Mouse (Mus musculus) limb, embryonic 15.5 days (tissue): ENCODE results near the gene Olfr689. TPM values are rescaled to one million over a fixed set of nuclear protein-coding genes. Genes with fewer than 3 reads are reported as not detected.
"Not testable (repeated sequence)": the region's sequence is repeated elsewhere in the genome, so short reads cannot be mapped to it uniquely, and the experiment has no call there.

ENCODE experiments used
- ATAC-seq: fragments of 200-750 bp; cut with Nextera tagmentation; 2 replicates; pipeline ENCODE4 v1.8.0; 2017; ENCODE audit warnings: low read depth, moderate TSS enrichment; ENCODE audit not compliant: insufficient number of reproducible peaks, low FRiP score, low TSS enrichment
- H3K27ac ChIP-seq: fragments of 300-500 bp; sonication (generic); 2 replicates; pipeline ENCODE4 v1.5.1; 2015; ENCODE audit warnings: moderate library complexity, mild to moderate bottlenecking, inconsistent platforms
- H3K27me3 ChIP-seq: fragments of 300-500 bp; sonication (generic); 2 replicates; pipeline ENCODE4 v1.6.1; 2015; ENCODE audit warnings: inconsistent platforms
- H3K36me3 ChIP-seq: fragments of 300-500 bp; sonication (generic); 2 replicates; pipeline ENCODE4 v1.6.1; 2015; ENCODE audit warnings: inconsistent platforms
- H3K4me1 ChIP-seq: fragments of 300-500 bp; sonication (generic); 2 replicates; pipeline ENCODE4 v1.6.1; 2015; ENCODE audit warnings: inconsistent platforms
- H3K4me2 ChIP-seq: fragments of 300-500 bp; sonication (generic); 2 replicates; pipeline ENCODE4 v1.6.1; 2015; ENCODE audit warnings: mild to moderate bottlenecking, inconsistent platforms
- H3K4me3 ChIP-seq: fragments of 300-500 bp; sonication (generic); 2 replicates; pipeline ENCODE4 v1.5.1; 2015; ENCODE audit warnings: mild to moderate bottlenecking, inconsistent platforms
- H3K9ac ChIP-seq: fragments of 300-500 bp; sonication (generic); 2 replicates; pipeline ENCODE4 v1.6.1; 2015; ENCODE audit warnings: inconsistent platforms
- H3K9me3 ChIP-seq: fragments of 300-500 bp; sonication (generic); 2 replicates; pipeline ENCODE4 v1.6.1; 2016; ENCODE audit warnings: inconsistent platforms
- whole genome bisulfite sequencing: fragments of 180-500 bp; shearing (Covaris S2); methylation state at CpG from one replicate; pipeline ENCODE4 v1.1.7; 2015; 5-methylcytosine and 5-hydroxymethylcytosine counted together
- polyA plus RNA-seq: library from polyadenylated mRNA; unstranded; fragments of >200 nt; fragmentation: Nextera tagmentation; extraction: Ambion mirVana; gene quantifications from 2 replicates; pipeline ENCODE4 v1.2.1, GENCODE M21; 2015

The Olfr689 gene
- not detected in 2 replicates for polyA plus RNA-seq

- 88% methylated on average over 1 of the region's 1 CpGs for WGBS
- Histone ChIP-seq H3K9me3 (no peaks in the 10 kb centered on the region), H3K36me3 (no peaks in the 10 kb centered on the region), H3K4me3 (no peak within 1 kb of the TSS), H3K4me1 (no peaks in the 10 kb centered on the region), H3K4me2 (no peak within 1 kb of the TSS), H3K27me3 (no peaks in the 10 kb centered on the region), H3K27ac (no peak within 1 kb of the TSS), H3K9ac (no peak within 1 kb of the TSS)
- no peak for ATAC-seq
Measured at GRCm38 (mm10) chr7:105310865-105311264, at the start of gene Olfr689. Gene Olfr689, plus strand, starts transcription at chr7:105311165.

GRCm38 (mm10) chr7:105272426-105272825 is 38.5 kb upstream of the Olfr689 start:
- Histone ChIP-seq H3K4me2 (no peak overlapping the region), H3K4me3 (no peak overlapping the region), H3K9me3 (no peaks in the 10 kb centered on the region), H3K27ac (no peak overlapping the region), H3K4me1 (no peaks in the 10 kb centered on the region), H3K9ac (no peak overlapping the region), H3K36me3 (no peaks in the 10 kb centered on the region), H3K27me3 (no peaks in the 10 kb centered on the region)
- no peak for ATAC-seq
- 70% methylated on average over 7 of the region's 7 CpGs for WGBS

GRCm38 (mm10) chr7:105287795-105288194 is 23.2 kb upstream of the Olfr689 start, which contains the start of gene Olfr688:
Gene Olfr688, plus strand, starts transcription at chr7:105288095.
- Histone ChIP-seq H3K9me3 (no peaks in the 10 kb centered on the region), H3K4me1 (no peaks in the 10 kb centered on the region), H3K9ac (no peak within 1 kb of the TSS), H3K27ac (no peak within 1 kb of the TSS), H3K4me2 (no peak within 1 kb of the TSS), H3K4me3 (no peak within 1 kb of the TSS), H3K27me3 (no peaks in the 10 kb centered on the region), H3K36me3 (no peaks in the 10 kb centered on the region)
- WGBS = 74% methylated on average over 6 of the region's 6 CpGs
- ATAC-seq = no peak

GRCm38 (mm10) chr7:105290051-105290450 is 20.9 kb upstream of the Olfr689 start:
- H3K4me3 ChIP-seq = no peak overlapping the region

GRCm38 (mm10) chr7:105325302-105325701 is 14.3 kb downstream of the Olfr689 start:
- WGBS = 67% methylated on average over 2 of the region's 2 CpGs
- H3K9ac ChIP-seq = no peak overlapping the region
- no peak for ATAC-seq

More at GRCm38 (mm10) chr7:105290051-105290450, 20.9 kb upstream of the Olfr689 start:
- Histone ChIP-seq H3K27ac (no peak overlapping the region), H3K9me3 (no peaks in the 10 kb centered on the region), H3K4me1 (no peaks in the 10 kb centered on the region), H3K9ac (no peak overlapping the region), H3K36me3 (no peaks in the 10 kb centered on the region), H3K27me3 (no peaks in the 10 kb centered on the region), H3K4me2 (no peak overlapping the region)
- no peak for ATAC-seq

GRCm38 (mm10) chr7:105334004-105334403 is 23.0 kb downstream of the Olfr689 start, which contains the start of gene Olfr690:
Gene Olfr690, minus strand, starts transcription at chr7:105334104.
- no peaks in the 10 kb centered on the region for H3K36me3 ChIP-seq
- H3K4me2 ChIP-seq = no peak within 1 kb of the TSS
- no peak within 1 kb of the TSS for H3K9ac ChIP-seq
- H3K27me3 ChIP-seq = no peaks in the 10 kb centered on the region
- no peaks in the 10 kb centered on the region for H3K4me1 ChIP-seq
- no peak for ATAC-seq
- H3K9me3 ChIP-seq = no peaks in the 10 kb centered on the region
- WGBS = 78% methylated on average over 1 of the region's 1 CpGs
- no peak within 1 kb of the TSS for H3K4me3 ChIP-seq
- no peak within 1 kb of the TSS for H3K27ac ChIP-seq

More at GRCm38 (mm10) chr7:105325302-105325701, 14.3 kb downstream of the Olfr689 start:
- H3K4me3 ChIP-seq = no peak overlapping the region
- H3K4me2 ChIP-seq = no peak overlapping the region
- no peaks in the 10 kb centered on the region for H3K27me3 ChIP-seq
- H3K36me3 ChIP-seq = no peaks in the 10 kb centered on the region
- no peak overlapping the region for H3K27ac ChIP-seq
- H3K9me3 ChIP-seq = no peaks in the 10 kb centered on the region
- H3K4me1 ChIP-seq = no peaks in the 10 kb centered on the region

GRCm38 (mm10) chr7:105342170-105342569 is 31.2 kb downstream of the Olfr689 start, which contains the start of gene Olfr691:
Gene Olfr691, minus strand, starts transcription at chr7:105342270.
- Histone ChIP-seq H3K4me2 (no peak within 1 kb of the TSS), H3K4me3 (no peak within 1 kb of the TSS), H3K27me3 (no peaks in the 10 kb centered on the region), H3K9ac (no peak within 1 kb of the TSS), H3K4me1 (no peaks in the 10 kb centered on the region), H3K36me3 (no peaks in the 10 kb centered on the region), H3K27ac (no peak within 1 kb of the TSS), H3K9me3 (no peaks in the 10 kb centered on the region)
- no peak for ATAC-seq
- WGBS = 57% methylated on average over 1 of the region's 1 CpGs

- H3K9me3 ChIP-seq = no peaks in the 10 kb centered on the region
- H3K4me2 ChIP-seq = no peak overlapping the region
- no peaks in the 10 kb centered on the region for H3K4me1 ChIP-seq
- H3K9ac ChIP-seq = no peak overlapping the region
- no peak for ATAC-seq
- 76% methylated on average over 2 of the region's 2 CpGs for WGBS
- H3K27me3 ChIP-seq = no peaks in the 10 kb centered on the region
- no peak overlapping the region for H3K4me3 ChIP-seq
- no peak overlapping the region for H3K27ac ChIP-seq
- no peaks in the 10 kb centered on the region for H3K36me3 ChIP-seq
Measured at GRCm38 (mm10) chr7:105342752-105343151, 31.8 kb downstream of the Olfr689 start.

- ATAC-seq, H3K9me3 ChIP-seq, H3K4me3 ChIP-seq, H3K36me3 ChIP-seq, H3K4me2 ChIP-seq, H3K4me1 ChIP-seq, H3K9ac ChIP-seq, H3K27ac ChIP-seq, H3K27me3 ChIP-seq: not testable (repeated sequence)
- WGBS = no CpG with 5 or more reads among the region's 5 CpGs
Measured at GRCm38 (mm10) chr7:105356064-105356463, 45.1 kb downstream of the Olfr689 start.

- not testable (repeated sequence) for H3K9ac ChIP-seq, H3K27me3 ChIP-seq, H3K4me3 ChIP-seq, H3K27ac ChIP-seq, ATAC-seq, H3K4me1 ChIP-seq, H3K36me3 ChIP-seq, H3K9me3 ChIP-seq, H3K4me2 ChIP-seq
- 93% methylated on average over 1 of the region's 2 CpGs for WGBS
Measured at GRCm38 (mm10) chr7:105356487-105356886, 45.5 kb downstream of the Olfr689 start.

- H3K9me3 ChIP-seq = no peaks in the 10 kb centered on the region
- no peak for ATAC-seq
- H3K36me3 ChIP-seq = no peaks in the 10 kb centered on the region
- H3K27me3 ChIP-seq = no peaks in the 10 kb centered on the region
- no peak overlapping the region for H3K4me3 ChIP-seq
- 74% methylated on average over 2 of the region's 2 CpGs for WGBS
- no peak overlapping the region for H3K9ac ChIP-seq
- H3K4me2 ChIP-seq = no peak overlapping the region
- H3K27ac ChIP-seq = no peak overlapping the region
- no peaks in the 10 kb centered on the region for H3K4me1 ChIP-seq
Measured at GRCm38 (mm10) chr7:105361713-105362112, 50.7 kb downstream of the Olfr689 start.

- no peak for ATAC-seq
- 75% methylated on average over 5 of the region's 5 CpGs for WGBS
- H3K36me3 ChIP-seq = no peaks in the 10 kb centered on the region
Measured at GRCm38 (mm10) chr7:105367268-105367667, 56.3 kb downstream of the Olfr689 start.

GRCm38 (mm10) chr7:105367930-105368329 is 57.0 kb downstream of the Olfr689 start, which contains the start of gene Olfr692:
Gene Olfr692, plus strand, starts transcription at chr7:105368230.
- Histone ChIP-seq H3K27ac (no peak within 1 kb of the TSS), H3K4me1 (no peaks in the 10 kb centered on the region), H3K4me2 (no peak within 1 kb of the TSS), H3K27me3 (no peaks in the 10 kb centered on the region), H3K4me3 (no peak within 1 kb of the TSS), H3K9me3 (no peaks in the 10 kb centered on the region), H3K9ac (no peak within 1 kb of the TSS), H3K36me3 (no peaks in the 10 kb centered on the region)
- 97% methylated on average over 1 of the region's 1 CpGs for WGBS
- ATAC-seq = no peak

More at GRCm38 (mm10) chr7:105367268-105367667, 56.3 kb downstream of the Olfr689 start:
- Histone ChIP-seq H3K9me3 (no peaks in the 10 kb centered on the region), H3K4me3 (no peak overlapping the region), H3K27ac (no peak overlapping the region), H3K27me3 (no peaks in the 10 kb centered on the region), H3K4me2 (no peak overlapping the region), H3K4me1 (no peaks in the 10 kb centered on the region), H3K9ac (no peak overlapping the region)
